Mouse (Mus musculus): Measurements from ENCODE around the gene Anapc2. TPM values are rescaled to one million over a fixed set of nuclear protein-coding genes. Genes with fewer than 3 reads are reported as not detected.

The Anapc2 gene
- polyA plus RNA-seq, 1 experiment = 89.4 TPM

GRCm38 (mm10) chr2:25230581-25230980 is 41.7 kb upstream of the Anapc2 start:
- H3ac ChIP-seq (ENCODE audit: control insufficient read depth, insufficient read length, low read depth) = no peak overlapping the region
- peaks cover 46% of the 10 kb centered on the region for H3K27me3 ChIP-seq (ENCODE audit: control insufficient read depth, insufficient read depth, insufficient read length)
- TF ChIP-seq FOSL1 (IDR thresholded peaks at IDR 0.05; ENCODE audit: insufficient read depth, low read length, poor library complexity, severe bottlenecking) = no peak
- TF ChIP-seq USF1 (IDR thresholded peaks at IDR 0.05; ENCODE audit: low read depth) = no peak
- no peaks in the 10 kb centered on the region for H3K36me3 ChIP-seq (ENCODE audit: control insufficient read depth, insufficient read depth)
- no peaks in the 10 kb centered on the region for H3K79me3 ChIP-seq (ENCODE audit: low read depth)
- no peaks in the 10 kb centered on the region for H3K79me2 ChIP-seq (ENCODE audit: control insufficient read depth, insufficient read depth)
- no peak overlapping the region for H3K4me3 ChIP-seq (ENCODE audit: insufficient read depth, poor library complexity, severe bottlenecking)

- Histone ChIP-seq H3K79me2 (ENCODE audit: control insufficient read depth, insufficient read depth) (no peaks in the 10 kb centered on the region), H3K79me3 (ENCODE audit: low read depth) (no peaks in the 10 kb centered on the region), H3K27me3 (ENCODE audit: control insufficient read depth, insufficient read depth, insufficient read length) (peaks cover 50% of the 10 kb centered on the region), H3ac (ENCODE audit: control insufficient read depth, insufficient read length, low read depth) (no peak overlapping the region), H3K36me3 (ENCODE audit: control insufficient read depth, insufficient read depth) (no peaks in the 10 kb centered on the region), H3K4me3 (ENCODE audit: insufficient read depth, poor library complexity, severe bottlenecking) (no peak overlapping the region)
- TF ChIP-seq FOSL1 (IDR thresholded peaks at IDR 0.05; ENCODE audit: insufficient read depth, low read length, poor library complexity, severe bottlenecking) (no peak), USF1 (IDR thresholded peaks at IDR 0.05; ENCODE audit: low read depth) (no peak), CTCF (IDR thresholded peaks at IDR 0.05; ENCODE audit: control insufficient read depth, insufficient read depth, insufficient read length) (no peak), MYOD1 (IDR thresholded peaks at IDR 0.05; ENCODE audit: control insufficient read depth, insufficient read length, low read depth) (no peak), CEBPB (IDR thresholded peaks at IDR 0.05; ENCODE audit: low read depth) (no peak), MAX (IDR thresholded peaks at IDR 0.05) (no peak), MYOG (IDR thresholded peaks at IDR 0.05; ENCODE audit: control insufficient read depth, extremely low read depth, insufficient read length) (no peak)
Observed at GRCm38 (mm10) chr2:25231038-25231437, 41.2 kb upstream of the Anapc2 start.

- Histone ChIP-seq H3K79me3 (ENCODE audit: low read depth) (no peaks in the 10 kb centered on the region), H3K36me3 (ENCODE audit: control insufficient read depth, insufficient read depth) (no peaks in the 10 kb centered on the region), H3K4me3 (ENCODE audit: insufficient read depth, poor library complexity, severe bottlenecking) (no peak overlapping the region), H3ac (ENCODE audit: control insufficient read depth, insufficient read length, low read depth) (no peak overlapping the region), H3K27me3 (ENCODE audit: control insufficient read depth, insufficient read depth, insufficient read length) (peaks cover 53% of the 10 kb centered on the region), H3K79me2 (ENCODE audit: control insufficient read depth, insufficient read depth) (no peaks in the 10 kb centered on the region)
- TF ChIP-seq MAX (IDR thresholded peaks at IDR 0.05) = no peak
- no peak for TF ChIP-seq MYOD1 (IDR thresholded peaks at IDR 0.05; ENCODE audit: control insufficient read depth, insufficient read length, low read depth)
- no peak for TF ChIP-seq CTCF (IDR thresholded peaks at IDR 0.05; ENCODE audit: control insufficient read depth, insufficient read depth, insufficient read length)
- no peak for TF ChIP-seq CEBPB (IDR thresholded peaks at IDR 0.05; ENCODE audit: low read depth)
- TF ChIP-seq FOSL1 (IDR thresholded peaks at IDR 0.05; ENCODE audit: insufficient read depth, low read length, poor library complexity, severe bottlenecking) = no peak
- no peak for TF ChIP-seq USF1 (IDR thresholded peaks at IDR 0.05; ENCODE audit: low read depth)
- no peak for TF ChIP-seq MYOG (IDR thresholded peaks at IDR 0.05; ENCODE audit: control insufficient read depth, extremely low read depth, insufficient read length)
Observed at GRCm38 (mm10) chr2:25233421-25233820, 38.9 kb upstream of the Anapc2 start.

GRCm38 (mm10) chr2:25234050-25234449 is 38.2 kb upstream of the Anapc2 start, which contains the start of gene Slc34a3:
Gene Slc34a3, minus strand, starts transcription at chr2:25234364.
- H3K79me3 ChIP-seq (ENCODE audit: low read depth) = no peaks in the 10 kb centered on the region
- no peak within 1 kb of the TSS for H3K4me3 ChIP-seq (ENCODE audit: insufficient read depth, poor library complexity, severe bottlenecking)
- H3K36me3 ChIP-seq (ENCODE audit: control insufficient read depth, insufficient read depth) = no peaks in the 10 kb centered on the region
- TF ChIP-seq MYOG (IDR thresholded peaks at IDR 0.05; ENCODE audit: control insufficient read depth, extremely low read depth, insufficient read length) = no peak
- no peak for TF ChIP-seq MAX (IDR thresholded peaks at IDR 0.05)
- TF ChIP-seq CEBPB (IDR thresholded peaks at IDR 0.05; ENCODE audit: low read depth) = no peak
- TF ChIP-seq USF1 (IDR thresholded peaks at IDR 0.05; ENCODE audit: low read depth) = no peak
- no peak for TF ChIP-seq CTCF (IDR thresholded peaks at IDR 0.05; ENCODE audit: control insufficient read depth, insufficient read depth, insufficient read length)
- no peak for TF ChIP-seq FOSL1 (IDR thresholded peaks at IDR 0.05; ENCODE audit: insufficient read depth, low read length, poor library complexity, severe bottlenecking)
- no peak for TF ChIP-seq MYOD1 (IDR thresholded peaks at IDR 0.05; ENCODE audit: control insufficient read depth, insufficient read length, low read depth)
- peaks cover 56% of the 10 kb centered on the region for H3K27me3 ChIP-seq (ENCODE audit: control insufficient read depth, insufficient read depth, insufficient read length)
- H3ac ChIP-seq (ENCODE audit: control insufficient read depth, insufficient read length, low read depth) = no peak within 1 kb of the TSS
- no peaks in the 10 kb centered on the region for H3K79me2 ChIP-seq (ENCODE audit: control insufficient read depth, insufficient read depth)

GRCm38 (mm10) chr2:25234551-25235220 is 37.6 kb upstream of the Anapc2 start:
- Histone ChIP-seq H3K79me2 (ENCODE audit: control insufficient read depth, insufficient read depth) (no peaks in the 10 kb centered on the region), H3K4me3 (ENCODE audit: insufficient read depth, poor library complexity, severe bottlenecking) (no peak overlapping the region), H3K27me3 (ENCODE audit: control insufficient read depth, insufficient read depth, insufficient read length) (peaks cover 56% of the 10 kb centered on the region), H3K79me3 (ENCODE audit: low read depth) (no peaks in the 10 kb centered on the region), H3ac (ENCODE audit: control insufficient read depth, insufficient read length, low read depth) (no peak overlapping the region), H3K36me3 (ENCODE audit: control insufficient read depth, insufficient read depth) (no peaks in the 10 kb centered on the region)
- TF ChIP-seq MYOD1 (IDR thresholded peaks at IDR 0.05; ENCODE audit: control insufficient read depth, insufficient read length, low read depth) (no peak), MAX (IDR thresholded peaks at IDR 0.05) (no peak), FOSL1 (IDR thresholded peaks at IDR 0.05; ENCODE audit: insufficient read depth, low read length, poor library complexity, severe bottlenecking) (no peak), MYOG (IDR thresholded peaks at IDR 0.05; ENCODE audit: control insufficient read depth, extremely low read depth, insufficient read length) (no peak), CTCF (IDR thresholded peaks at IDR 0.05; ENCODE audit: control insufficient read depth, insufficient read depth, insufficient read length) (no peak), CEBPB (IDR thresholded peaks at IDR 0.05; ENCODE audit: low read depth) (no peak), USF1 (IDR thresholded peaks at IDR 0.05; ENCODE audit: low read depth) (no peak)

- no peak within 1 kb of the TSS for H3K4me3 ChIP-seq (ENCODE audit: insufficient read depth, poor library complexity, severe bottlenecking)
Observed at GRCm38 (mm10) chr2:25236614-25237013, 35.7 kb upstream of the Anapc2 start, which contains the start of gene Rnf224. Gene Rnf224, minus strand, starts transcription at chr2:25236787.

More at GRCm38 (mm10) chr2:25236614-25237013, 35.7 kb upstream of the Anapc2 start, which contains the start of gene Rnf224:
- H3ac ChIP-seq (ENCODE audit: control insufficient read depth, insufficient read length, low read depth) = no peak within 1 kb of the TSS
- H3K79me3 ChIP-seq (ENCODE audit: low read depth) = no peaks in the 10 kb centered on the region
- no peaks in the 10 kb centered on the region for H3K36me3 ChIP-seq (ENCODE audit: control insufficient read depth, insufficient read depth)
- peaks cover 42% of the 10 kb centered on the region for H3K27me3 ChIP-seq (ENCODE audit: control insufficient read depth, insufficient read depth, insufficient read length)
- TF ChIP-seq USF1 (IDR thresholded peaks at IDR 0.05; ENCODE audit: low read depth) = no peak
- no peak for TF ChIP-seq CEBPB (IDR thresholded peaks at IDR 0.05; ENCODE audit: low read depth)
- no peak for TF ChIP-seq MAX (IDR thresholded peaks at IDR 0.05)
- TF ChIP-seq MYOG (IDR thresholded peaks at IDR 0.05; ENCODE audit: control insufficient read depth, extremely low read depth, insufficient read length) = no peak
- no peak for TF ChIP-seq CTCF (IDR thresholded peaks at IDR 0.05; ENCODE audit: control insufficient read depth, insufficient read depth, insufficient read length)
- no peak for TF ChIP-seq MYOD1 (IDR thresholded peaks at IDR 0.05; ENCODE audit: control insufficient read depth, insufficient read length, low read depth)
- no peak for TF ChIP-seq FOSL1 (IDR thresholded peaks at IDR 0.05; ENCODE audit: insufficient read depth, low read length, poor library complexity, severe bottlenecking)
- no peaks in the 10 kb centered on the region for H3K79me2 ChIP-seq (ENCODE audit: control insufficient read depth, insufficient read depth)
